Mouse (Mus musculus): ENCODE data around the gene Itk. TPM values are rescaled to one million over a fixed set of nuclear protein-coding genes. Genes with fewer than 3 reads are reported as not detected.
"Not testable (repeated sequence)": the region's sequence is repeated elsewhere in the genome, so short reads cannot be mapped to it uniquely, and the experiment has no call there.

Gene Itk
- 1 to 10 TPM in 1 of 4 experiments, under 1 TPM in 3; 0.64 to 1.1 (median 0.72) TPM for total RNA-seq (2022)

DNA sequence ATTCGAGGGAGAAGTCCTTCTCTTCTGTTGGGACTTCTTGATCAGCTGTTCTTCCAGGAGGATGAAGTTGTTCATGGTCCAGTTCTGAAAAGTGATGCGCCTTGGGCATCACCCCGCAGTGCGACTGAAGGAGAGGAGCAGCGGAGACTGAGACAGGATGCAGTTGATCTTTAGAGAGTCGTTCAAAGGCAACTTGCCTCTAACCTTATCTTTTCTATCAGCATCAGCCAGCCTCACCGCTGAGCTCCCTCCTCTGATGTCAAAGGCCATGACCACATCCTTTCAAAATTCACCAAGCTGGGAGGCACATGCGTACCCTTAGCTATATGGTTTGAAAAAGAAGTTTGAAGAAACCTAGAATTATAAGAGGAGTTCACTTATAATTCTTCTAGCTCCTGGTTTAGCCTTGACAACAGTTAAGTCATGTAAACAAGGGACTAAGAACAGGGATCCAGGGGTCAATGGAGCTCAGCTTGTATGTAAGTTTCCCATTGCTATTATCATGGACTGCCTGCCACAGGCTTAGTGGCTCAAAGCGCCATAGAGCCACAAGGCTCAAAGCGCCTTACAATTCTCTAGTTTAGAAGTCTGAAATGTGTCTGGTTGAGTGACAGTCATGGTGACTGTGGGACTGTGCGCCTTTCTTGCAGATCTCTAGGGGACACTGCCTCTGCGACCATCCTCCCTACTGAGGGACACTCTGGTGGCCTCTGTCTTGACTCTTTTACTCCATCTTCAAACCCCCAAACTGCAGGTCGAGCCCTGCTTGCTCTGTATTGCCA, at the start of gene Itk:
Gene Itk (minus strand): TSS at position 180 of the 782 bp plus-strand sequence.
- DNase-seq (ENCODE audit: low spot score in 2 of 2) = no peak

DNA sequence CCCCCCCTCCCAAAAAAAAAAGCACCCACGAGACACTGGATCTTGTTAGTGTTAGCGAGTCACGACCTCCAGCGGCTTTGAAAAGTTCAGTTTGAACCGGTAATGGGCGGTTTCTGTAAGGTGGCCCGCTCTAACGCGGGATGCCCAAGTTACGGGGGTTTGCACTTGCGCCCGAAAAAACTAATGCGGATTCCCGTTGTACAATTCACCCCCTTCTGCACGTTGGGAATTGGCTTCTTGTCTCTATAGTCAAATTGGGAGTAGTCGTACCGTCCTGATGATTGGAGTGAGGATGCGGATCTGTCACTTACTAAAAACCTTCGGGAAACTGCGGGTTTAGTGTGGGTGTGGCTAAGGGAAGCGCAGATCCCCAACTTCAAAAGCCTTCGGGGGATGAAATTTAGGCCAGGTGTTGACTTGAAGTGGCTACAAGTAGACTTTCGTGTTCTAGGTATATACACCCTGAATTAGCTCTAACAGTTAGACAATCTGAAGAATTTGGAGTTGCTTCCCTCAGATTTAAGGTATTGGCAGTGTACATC, 48.2 kb upstream of the Itk start:
- peak in 1 of 2 experiments; percentile 7 for DNase-seq (ENCODE audit: low spot score in 2 of 2)

DNA sequence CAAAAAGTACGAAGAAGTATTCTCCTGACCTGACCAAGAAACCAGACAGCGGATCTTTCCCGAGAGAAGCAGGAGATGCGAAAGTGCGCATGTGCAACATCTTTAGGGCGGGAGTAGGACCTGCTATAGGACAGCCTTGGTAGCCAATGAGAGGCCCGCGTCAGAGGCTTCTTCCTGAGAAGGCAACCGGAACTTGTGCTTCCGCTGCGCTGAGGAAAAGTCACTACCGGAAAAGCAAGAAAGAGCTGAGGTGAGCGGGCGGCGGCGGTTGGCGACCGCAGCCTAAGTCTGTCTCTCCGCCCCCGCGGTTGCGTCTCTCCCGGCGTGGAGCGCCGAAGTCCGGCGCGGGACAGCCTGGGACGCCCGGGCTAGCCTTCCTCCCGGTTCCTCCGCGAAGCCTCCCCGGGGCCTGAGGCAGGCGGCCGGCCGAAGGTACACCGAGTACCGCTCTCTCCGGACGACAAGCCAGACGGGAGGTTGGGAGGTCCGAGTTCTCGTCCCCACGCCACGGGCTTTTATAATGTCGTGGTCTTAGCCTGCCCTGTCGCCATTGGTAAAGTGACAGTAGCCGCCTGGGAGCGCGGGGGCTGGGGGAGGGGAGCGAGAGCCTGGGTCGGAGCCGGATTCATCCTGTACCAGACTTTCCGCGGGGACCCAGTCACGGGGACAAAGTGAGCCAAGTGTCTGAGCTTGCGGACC, 47.6 kb upstream of the Itk start, which contains the start of gene Med7:
Gene Med7 (plus strand): TSS at position 166 of the 699 bp plus-strand sequence.
- DNase-seq (ENCODE audit: low spot score in 2 of 2) = peak; percentile 79 to 95

DNA sequence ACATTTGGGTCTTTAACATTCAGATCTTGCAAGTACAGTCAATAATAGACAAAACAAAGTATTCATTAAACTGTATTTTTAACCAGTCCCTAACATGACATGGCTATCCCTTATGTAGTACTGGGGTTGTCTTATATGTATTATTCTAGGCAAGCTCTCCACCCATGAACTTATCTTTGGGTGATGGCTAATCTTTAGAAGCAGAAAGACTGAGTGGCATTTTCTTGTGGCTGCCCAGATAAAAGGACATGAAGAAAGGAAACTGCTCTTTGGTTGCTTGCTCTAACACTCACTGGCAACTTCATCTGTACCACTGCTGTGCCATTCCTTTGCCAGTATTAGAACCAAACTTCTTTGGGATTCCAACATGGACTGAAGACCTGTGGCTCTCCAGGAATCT, 46.0 kb upstream of the Itk start:
- DNase-seq (ENCODE audit: low spot score in 2 of 2) = no peak

DNA sequence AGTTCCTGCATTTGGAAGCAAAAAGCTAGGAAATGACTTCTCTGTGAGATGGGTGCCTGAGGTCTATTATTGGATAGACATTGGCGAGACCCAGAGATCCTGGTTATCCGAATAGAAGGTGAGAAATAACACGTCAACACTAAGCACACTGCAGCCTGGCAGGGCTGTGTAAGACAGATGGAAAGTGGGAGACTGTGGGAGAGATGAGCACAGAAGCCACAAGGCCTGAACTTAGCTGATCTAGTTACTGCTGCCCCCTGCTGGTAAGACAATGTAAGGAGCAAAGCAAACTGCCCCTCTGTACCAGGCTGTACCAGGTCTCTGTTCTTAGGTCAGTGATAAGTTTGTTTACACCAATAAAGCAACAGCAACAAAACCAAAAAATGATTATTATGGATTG, 41.8 kb upstream of the Itk start:
- DNase-seq (ENCODE audit: low spot score in 2 of 2) = peak; percentile 43 to 87

DNA sequence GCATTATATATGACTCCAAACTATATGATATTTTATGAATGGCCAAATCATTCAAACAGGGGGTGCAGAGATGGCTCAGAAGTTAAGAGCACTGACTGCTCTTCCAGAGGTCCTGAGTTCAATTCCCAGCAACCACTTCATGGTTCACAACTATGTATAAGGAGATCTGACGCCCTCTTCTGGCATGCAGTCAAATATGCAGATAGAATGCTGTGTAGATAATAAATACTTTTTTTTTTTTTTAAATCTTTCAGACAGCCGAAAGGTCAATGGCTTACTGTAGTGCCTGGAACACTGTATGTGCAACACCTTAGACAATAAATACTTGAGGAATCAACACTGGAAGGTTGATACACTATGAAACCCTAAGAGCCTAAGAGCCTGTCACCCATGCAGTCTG, 40.8 kb upstream of the Itk start:
- DNase-seq (ENCODE audit: low spot score in 2 of 2) = no peak

DNA sequence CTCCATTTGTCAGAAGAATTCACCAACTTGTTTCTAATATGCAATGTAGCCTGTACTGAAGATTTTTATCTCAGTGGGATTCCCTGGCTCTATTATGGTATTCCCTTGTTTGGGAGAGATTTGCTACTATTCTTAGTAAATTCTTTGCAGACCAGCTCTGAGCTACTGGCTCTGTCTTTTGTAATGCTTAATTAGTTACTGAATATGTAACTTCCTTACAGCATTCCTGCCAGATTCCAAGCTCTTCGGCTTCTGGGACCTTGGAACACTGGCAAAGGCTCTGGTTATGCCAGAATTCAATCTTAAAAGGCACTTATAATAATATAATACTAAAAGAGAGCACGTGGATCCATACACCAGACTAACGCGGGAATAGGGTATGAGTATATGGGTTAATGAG, 38.8 kb upstream of the Itk start:
- not testable (repeated sequence) for DNase-seq (ENCODE audit: low spot score in 2 of 2)

DNA sequence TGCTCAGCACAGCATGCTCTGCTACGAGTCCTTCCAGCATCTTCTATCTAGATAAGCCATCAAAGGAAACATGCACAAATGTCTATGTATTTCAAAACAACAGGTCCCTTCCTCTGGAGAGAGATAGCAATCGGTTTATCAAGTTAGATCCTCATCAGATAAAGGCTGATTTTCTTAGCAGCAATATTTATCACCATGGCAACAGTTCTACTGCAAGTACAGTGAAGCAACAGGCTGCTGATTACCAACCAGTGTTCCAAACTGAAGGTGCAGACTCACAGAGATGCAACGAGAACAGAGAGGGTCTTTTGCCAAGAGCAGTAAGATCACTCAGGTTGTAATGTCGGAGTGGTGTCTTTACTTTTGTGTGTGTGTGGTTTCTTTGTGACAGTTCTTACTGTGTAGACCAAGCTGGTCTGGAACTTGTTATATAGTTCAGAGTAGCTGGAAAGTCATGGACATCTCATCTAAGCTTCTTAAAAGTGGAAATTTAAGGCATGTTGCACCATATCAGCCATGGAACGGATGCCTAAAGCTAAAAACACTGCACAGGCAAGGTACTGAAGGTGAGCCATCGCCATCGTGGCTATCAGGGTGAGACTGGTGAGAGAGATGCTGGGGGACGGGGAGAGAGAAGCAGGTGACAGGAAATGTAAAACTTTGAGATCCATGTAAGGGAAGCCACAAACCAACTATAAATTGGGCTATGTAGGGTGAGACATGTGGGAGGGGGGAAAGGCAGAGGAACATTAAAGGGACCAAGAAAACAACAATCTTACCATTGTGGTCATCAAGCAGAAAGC, 32.0 kb upstream of the Itk start:
- no peak for DNase-seq (ENCODE audit: low spot score in 2 of 2)

DNA sequence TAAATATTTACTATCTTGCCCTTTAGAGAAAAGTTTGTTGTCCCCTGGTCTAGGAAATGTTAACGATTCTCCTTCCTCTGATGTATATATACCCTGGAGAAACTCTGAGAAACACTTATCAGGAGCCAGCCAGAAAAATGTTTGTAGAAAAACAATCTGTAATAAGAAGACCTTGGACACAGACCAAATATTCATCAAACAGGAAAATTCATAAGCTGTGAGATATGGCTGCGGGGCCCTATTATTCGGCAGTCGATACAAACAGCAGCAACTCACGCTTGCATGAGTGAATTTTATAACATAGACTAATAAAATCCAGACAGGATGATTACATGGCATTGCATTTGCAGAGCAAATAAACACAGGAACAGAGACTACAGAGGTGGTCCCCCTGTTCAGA, 29.5 kb upstream of the Itk start:
- DNase-seq (ENCODE audit: low spot score in 2 of 2) = no peak

DNA sequence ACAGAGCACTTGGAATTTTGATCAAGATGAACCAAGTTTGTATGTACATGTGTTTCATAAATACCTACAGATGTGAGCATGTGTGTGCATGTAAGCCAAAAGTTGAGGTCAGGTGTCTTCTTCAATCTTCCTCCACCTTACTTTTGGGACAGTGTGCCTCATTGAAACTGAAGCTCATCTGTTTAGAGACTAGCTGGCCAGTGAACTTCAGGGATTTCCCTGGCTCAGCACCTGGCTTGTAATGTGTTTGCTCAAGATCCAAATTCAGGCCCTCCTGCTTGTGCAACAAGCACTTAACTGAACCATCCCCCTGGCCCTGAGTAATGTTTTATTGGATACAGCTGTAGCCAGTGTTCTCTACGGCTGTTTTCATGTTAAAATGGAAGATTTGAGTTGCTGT, 29.1 kb upstream of the Itk start:
- no peak for DNase-seq (ENCODE audit: low spot score in 2 of 2)

DNA sequence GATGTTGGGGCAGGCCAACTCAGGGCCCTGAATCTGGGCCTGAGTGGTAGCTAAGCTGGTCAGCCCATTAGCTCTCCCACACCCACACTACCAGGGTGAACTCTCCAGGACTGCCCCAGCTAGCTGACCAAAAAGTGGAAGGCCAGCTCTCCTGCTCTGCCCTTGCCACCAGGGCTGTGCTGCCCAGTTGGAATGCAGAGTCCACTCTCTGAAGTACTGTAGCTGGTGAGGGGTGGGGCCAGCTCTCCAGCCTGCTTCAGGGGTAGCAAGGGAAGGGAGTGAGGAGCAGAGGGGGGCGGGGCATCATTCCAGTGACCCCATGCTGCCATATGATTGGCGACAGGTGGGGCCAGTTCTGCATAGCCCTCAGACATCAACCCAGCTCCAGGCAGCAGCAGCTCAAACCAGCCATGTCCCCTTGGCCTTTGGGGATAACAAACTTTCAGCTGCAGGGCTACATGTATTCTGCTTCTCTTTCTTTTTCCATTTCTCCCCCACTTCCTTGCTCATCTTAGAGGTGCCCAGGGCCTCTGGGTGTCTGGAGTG, 20.8 kb upstream of the Itk start:
- DNase-seq (ENCODE audit: low spot score in 2 of 2) = no peak

DNA sequence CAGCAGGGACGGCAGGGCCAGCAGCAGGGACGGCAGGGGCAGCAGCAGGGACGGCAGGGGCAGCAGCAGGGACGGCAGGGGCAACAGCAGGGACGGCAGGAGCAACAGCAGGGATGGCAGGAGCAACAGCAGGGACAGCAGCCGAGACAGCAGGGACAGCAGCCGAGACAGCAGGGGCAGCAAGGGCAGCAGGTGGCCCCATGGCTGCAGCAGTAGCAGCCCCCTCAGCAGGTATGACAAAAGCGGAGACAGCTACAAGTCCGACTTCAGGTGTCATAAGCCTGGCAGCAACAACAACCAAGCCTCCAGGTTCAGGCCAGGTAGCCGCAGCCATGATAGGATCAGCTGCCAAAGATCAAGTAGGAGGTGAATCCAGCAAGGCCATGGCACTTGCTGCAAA, 17.4 kb upstream of the Itk start:
- no peak for DNase-seq (ENCODE audit: low spot score in 2 of 2)

DNA sequence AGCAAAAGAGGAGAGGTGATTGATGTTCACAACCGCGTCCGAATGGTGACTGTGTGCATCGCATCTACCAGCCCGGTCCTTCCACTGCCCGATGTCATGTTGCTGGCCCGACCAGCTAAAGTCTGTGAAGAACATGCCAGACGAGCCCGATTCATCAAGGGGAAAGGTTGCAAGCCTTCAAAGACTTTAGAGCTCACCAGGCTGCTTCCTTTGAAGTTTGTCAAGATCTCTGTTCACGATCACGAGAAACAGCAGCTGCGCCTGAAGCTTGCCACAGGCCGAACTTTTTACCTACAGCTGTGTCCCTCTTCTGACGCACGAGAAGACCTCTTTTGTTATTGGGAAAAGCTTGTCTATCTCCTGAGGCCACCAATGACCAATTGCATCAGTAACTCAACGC, 15.7 kb upstream of the Itk start:
- DNase-seq (ENCODE audit: low spot score in 2 of 2) = no peak

DNA sequence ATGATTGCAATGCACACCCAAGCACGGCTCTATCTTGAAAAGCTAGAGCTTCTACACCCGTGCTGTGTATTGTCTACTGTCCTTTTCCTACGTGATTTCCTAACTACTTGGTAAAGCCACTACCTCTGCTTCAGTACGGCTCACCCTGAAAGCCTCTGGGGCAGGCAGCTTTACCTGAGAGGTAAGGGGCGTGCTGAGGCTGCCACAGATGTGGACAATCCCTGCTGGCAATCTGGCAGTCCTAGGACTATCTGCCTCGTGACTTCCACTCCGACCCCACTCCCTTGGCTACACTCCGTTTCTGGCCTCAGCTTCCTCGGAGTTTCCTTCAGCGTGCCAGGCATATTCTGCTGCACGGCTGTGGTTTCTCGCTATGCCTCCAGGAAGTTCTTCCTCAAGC, 12.2 kb upstream of the Itk start:
- no peak for DNase-seq (ENCODE audit: low spot score in 2 of 2)

DNA sequence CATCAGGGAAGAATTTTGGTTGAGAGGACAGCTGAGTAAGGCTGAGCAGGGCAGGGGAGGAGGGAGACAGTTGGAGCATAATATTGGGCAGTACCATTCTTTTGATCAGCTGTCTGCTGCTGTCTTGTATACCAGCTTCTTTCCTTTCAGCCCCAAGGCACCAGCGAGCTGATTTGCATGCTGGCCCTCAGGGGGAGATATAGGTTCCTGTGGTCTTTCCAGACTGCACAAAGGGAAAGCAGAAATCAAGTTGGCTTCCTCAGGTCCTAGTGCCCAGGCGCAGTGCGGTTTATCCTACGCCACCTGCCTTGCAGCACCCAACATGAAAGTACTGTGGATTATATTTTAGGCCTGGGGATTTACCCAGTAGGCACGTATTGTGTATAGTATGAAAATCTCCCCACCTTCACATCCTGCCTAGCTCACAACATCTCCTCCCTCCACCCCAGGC, 9.6 kb upstream of the Itk start:
- DNase-seq (ENCODE audit: low spot score in 2 of 2) = no peak

DNA sequence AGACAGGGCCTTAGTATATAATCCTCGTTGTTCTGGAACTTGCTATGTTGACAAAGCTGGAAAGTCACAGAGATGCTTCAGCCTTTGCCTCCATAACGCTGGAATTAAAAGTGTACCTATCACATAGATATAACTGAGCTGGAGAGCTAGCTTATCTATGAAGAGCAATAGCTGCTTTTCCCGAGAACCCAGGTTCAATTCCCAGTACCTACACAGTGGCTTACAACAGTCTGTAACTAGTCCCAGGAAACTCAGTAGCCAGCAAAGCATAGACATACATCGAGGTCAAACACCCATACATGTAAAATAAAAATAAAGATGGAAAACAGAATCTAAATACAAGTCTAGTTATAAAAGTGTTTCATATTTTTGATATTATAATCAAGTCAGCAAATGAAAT, 9.2 kb upstream of the Itk start:
- DNase-seq (ENCODE audit: low spot score in 2 of 2) = no peak

DNA sequence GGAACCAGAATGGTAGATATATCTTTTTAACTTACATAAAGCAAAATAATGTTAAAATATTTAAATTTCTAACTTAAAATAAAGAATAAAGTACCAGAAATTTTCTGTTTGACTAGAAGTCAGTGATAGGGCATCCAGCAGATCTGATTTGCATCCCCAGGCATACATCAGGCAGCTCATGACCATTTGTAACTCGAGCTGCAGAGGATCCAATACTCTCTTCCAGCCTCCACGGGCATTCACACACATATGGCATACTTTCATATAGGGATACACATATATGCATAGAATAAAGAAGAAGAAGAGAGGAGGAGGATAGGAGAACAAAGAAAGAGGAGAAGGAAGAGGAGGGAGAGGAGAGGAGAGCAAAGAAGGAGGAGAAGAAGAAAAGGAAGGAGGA, 8.6 kb upstream of the Itk start:
- no peak for DNase-seq (ENCODE audit: low spot score in 2 of 2)

DNA sequence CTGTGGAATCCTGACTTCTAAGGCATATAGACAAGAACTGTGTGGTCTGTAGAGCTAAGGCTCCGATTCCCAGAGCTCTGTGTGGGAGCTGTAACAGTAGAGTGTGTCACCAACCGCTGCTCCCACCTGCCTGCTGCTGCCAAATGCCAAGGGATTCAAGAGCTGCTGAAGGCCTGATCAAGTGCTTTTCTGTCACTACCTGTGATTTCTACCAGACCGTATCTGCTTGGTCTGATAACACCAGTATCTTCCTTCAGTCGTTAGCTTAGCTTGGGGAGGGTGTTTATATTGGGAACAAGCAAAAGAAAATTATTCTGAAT, 7.5 kb upstream of the Itk start:
- peak in 1 of 2 experiments; percentile 26 for DNase-seq (ENCODE audit: low spot score in 2 of 2)

DNA sequence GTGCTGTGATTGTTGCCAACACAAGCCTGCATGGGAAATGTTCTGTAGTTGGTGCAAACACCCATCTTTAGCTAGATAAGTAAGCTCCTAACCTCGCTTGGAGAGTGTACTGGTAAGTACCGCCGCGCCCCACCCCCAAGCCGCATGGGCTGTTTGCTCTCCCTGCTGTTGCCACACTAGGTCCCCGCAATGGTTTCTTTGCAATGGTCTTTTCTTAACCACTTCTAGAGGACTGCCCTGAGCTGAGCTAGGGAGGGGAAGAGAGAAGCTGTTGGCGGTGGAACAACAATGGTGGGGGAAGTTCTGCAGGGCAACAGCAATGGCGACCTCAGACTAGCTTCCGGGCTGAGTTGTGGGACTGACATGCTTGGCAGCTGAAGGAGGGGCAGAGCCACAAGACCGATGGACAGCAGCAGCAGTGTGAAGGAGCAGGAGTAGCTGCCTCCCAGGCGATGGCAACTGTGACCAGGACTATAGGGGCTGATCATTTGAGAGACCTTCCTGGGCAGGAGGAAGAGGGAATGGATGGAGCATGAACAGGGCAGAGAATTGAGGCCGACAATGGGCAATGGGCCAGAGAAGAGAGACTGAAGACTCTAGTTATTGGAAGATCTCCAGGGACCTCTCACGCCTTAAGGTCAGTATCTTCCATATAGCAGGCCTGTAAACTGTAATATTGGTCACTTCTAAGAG, 7.0 kb upstream of the Itk start, which contains the start of gene Fam71b:
Gene Fam71b (plus strand): TSS at position 393 of the 693 bp plus-strand sequence.
- DNase-seq (ENCODE audit: low spot score in 2 of 2) = no peak

DNA sequence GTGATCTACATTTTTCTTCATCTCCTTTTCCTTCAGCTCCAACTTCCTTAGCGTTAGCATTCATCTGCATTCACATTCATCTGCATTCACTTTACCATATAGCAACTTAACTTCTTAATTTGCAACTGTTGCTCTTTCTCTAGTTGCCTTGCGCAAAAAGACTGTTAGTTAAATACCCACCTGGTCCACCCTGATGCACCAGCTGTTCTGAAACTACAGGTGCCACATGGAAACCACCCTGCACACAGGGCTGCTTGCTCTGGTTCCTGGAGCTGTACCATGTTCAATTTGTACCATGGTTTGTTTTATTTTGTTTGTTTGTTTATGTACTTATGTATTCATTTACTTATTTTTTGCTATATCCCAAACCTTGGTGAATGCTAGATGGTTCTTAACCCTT, 6.4 kb upstream of the Itk start:
- DNase-seq (ENCODE audit: low spot score in 2 of 2) = no peak

DNA sequence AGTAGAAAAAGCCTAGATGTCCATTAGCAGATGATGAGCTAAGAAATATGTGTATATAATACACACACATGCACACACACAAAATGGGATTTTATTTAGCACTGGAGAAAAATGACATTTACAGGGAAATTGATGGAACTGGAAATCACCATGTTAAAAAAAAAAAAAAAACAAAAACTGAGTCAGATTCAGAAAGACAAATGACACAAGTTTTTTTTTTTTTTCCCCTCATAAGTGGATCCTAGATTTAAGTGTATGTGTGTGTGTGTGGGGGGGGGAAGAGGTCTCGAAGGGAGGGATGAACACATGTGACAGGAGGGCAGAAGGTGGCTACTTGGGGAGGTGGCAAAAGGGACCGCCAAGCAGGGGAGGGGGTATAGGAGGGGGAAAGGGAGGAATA, 5.8 kb upstream of the Itk start:
- no peak for DNase-seq (ENCODE audit: low spot score in 2 of 2)
